Mouse (Mus musculus) right cerebral cortex, postnatal 25 days (tissue): ENCODE results near the gene Brap.

Experiments
- DNase-seq: peaks from one replicate; pipeline ENCODE4 v3.0.0; 2022

Brap gene

DNA sequence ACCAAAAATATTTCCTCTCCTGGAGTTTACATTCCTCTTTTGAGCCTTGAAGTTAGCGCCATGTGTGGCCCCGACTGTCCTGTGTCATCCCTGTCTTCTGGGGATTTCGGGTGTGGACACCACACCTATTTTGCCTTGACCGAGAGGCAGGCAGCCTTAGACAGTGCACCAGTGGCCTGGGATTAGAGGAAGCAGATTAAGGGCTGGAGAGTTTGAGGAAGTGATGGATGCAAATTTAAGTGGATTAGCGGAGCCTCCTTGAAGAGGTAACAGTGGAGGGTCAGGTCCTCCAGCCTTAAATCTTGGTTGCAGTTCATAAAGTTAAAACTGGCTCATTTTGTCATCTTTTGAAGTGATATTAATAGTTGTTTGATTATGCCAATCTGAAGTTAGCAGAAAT is 58.1 kb downstream of the Brap start:
- DNase-seq: no peak

DNA sequence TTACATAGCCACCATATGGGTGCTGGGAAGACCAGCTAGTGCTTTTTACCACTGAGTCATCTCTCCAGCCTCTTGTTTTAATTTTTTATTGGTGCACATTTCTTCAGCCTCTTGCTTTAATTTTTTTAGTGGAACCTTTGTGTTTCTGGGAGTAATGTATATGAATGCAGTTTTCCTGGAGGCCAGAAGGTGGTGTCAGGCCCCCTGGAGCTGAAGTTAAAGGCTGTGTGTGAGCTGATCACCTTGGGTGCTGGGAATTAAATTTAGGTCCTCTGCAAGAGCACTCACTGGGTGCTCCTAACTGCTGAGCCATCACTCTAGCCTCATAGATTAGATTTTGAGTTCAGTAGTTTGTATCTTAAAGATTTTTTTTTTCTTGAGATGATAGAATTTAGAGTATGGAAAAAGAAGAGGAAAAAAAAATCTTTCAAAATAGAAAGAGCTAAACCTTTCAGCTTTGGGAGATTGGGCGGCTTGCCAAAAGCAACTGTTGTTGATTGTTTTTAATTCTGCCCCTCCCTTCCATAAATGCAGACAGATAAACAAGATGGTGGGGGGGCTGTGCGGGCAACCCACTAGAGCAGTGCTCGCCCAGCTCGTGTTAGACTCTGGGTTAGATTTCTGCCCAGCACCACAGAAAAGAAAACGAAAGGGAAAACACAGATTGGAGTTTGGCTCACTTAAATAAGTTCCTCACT is 60.7 kb downstream of the Brap start:
- no peak for DNase-seq

GRCm38 (mm10) chr5:121721841-121722240 is 61.5 kb downstream of the Brap start:
- no peak for DNase-seq

GRCm38 (mm10) chr5:121724678-121725077 is 64.3 kb downstream of the Brap start:
- no peak for DNase-seq

- DNase-seq: no peak
Observed at GRCm38 (mm10) chr5:121730057-121730456, 69.7 kb downstream of the Brap start.

- no peak for DNase-seq
Observed at GRCm38 (mm10) chr5:121736641-121737040, 76.3 kb downstream of the Brap start.
